Mouse (Mus musculus): ENCODE measurements at regions not wholly inside any gene's neighbourhood (a gene's known extent, or its start where the extent isn't known, plus 50 kb on each side); places are given as distances from the start of the nearest gene placed in this dataset.
"Not testable (repeated sequence)": the region's sequence is repeated elsewhere in the genome, so short reads cannot be mapped to it uniquely, and the experiment has no call there.

GRCm38 (mm10) chr9:98091105-98091504 is 58.1 kb upstream of the Clstn2 start:
- CTCF ChIA-PET = no interaction called here
- POLR2A ChIA-PET = no interaction called here

DNA sequence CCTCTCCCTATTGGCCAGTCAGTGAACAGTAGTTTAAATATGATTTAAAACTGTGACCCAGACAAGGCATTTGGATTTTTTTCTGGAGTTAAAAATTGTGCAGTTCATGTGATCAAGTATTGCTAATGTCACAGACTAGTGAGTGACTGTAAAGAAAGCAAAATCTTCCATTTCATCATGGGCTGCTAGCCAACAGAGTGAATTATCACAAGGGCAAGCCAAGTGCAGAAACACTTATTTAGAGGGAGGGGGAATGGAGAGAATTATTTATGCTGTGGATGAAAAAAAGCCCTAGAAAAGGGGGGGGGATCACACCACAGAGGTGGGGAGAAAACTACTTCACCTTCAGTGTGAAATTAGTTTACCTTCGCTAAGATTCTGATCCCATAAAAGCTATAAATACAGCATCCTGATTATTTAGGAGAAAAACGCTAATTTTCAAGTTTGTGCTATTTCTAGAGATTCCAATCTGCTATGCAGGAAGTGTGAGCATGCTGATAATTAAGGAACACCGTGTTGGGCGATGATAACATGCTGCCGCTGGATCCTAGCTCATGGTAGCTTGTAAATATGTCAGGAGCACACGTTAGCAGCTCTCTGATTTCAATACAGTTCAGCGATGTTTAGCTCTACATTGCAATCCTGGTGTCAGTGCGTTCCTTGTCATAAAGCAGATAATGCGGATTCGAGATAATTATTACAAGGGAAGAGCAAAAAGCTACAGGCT is 62.2 kb upstream of the Clstn2 start:
- ChIA-PET CTCF (no interaction called here), POLR2A (no interaction called here)

DNA sequence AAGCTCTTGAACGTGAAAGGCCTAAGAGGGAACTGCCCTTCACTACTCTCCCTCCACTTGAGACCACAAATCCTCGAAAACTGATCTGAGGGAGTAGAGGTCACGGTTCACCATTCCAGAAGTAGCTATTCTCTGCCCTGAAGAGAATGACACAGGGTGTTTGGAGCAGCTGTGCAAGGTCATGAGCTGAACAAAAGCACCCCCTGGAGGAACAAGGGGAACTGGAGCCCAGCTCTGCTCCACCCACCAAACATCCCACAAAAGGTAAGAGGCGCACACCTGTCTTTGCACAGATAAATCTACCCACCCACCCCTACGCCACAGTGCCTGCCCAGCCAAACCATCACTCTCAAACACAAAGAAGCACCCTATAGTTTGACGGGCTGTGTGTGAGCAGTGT is 90.4 kb upstream of the Clstn2 start:
- POLR2A ChIA-PET = interaction anchor here in 1 of 4 experiments (0.6 kb wide), 1 partner anchor 363 kb away, joined by 3 read pairs; no protein-coding TSS in a partner anchor
- CTCF ChIA-PET = interaction anchor here in 3 of 4 experiments (0.5 to 0.9 kb wide), 5 partner anchors 17 to 950 kb away, joined by 3 to 4 read pairs (median 3); no protein-coding TSS in a partner anchor

GRCm38 (mm10) chr9:98129596-98129995 is 96.6 kb upstream of the Clstn2 start:
- ChIA-PET POLR2A (no interaction called here), CTCF (no interaction called here)

- ChIA-PET CTCF (no interaction called here), POLR2A (interaction anchor here in 1 of 4 experiments (0.6 kb wide), 1 partner anchor 166 kb away, joined by 3 read pairs; no protein-coding TSS in a partner anchor)
These were observed 97.9 kb upstream of the Clstn2 start for GRCm38 (mm10) chr9:98130849-98131248.

DNA sequence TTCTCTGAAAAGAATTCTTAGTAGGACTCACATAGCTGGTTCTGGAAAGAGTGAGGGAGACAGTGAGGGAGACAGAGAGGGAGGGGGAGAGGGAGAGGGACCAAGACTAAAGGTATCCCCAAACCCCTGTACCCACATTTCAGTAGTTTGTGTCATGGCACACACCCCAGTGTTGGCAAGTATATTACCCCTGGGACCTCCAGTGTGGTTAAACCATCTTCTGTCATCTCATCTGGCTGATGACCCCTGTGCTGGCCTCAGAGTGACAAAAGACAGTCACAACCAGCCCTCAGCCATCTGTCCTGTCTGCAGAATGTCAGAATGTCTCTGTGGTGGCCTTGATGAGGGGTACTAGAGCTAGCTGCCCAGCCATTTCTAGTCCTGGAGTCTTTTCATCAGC is 107.6 kb upstream of the Clstn2 start:
- ChIA-PET POLR2A (interaction anchor here in 1 of 4 experiments (0.5 kb wide), 1 partner anchor 718 kb away, joined by 3 read pairs; no protein-coding TSS in a partner anchor), CTCF (no interaction called here)

- ChIA-PET POLR2A (no interaction called here), CTCF (no interaction called here)
These were observed 109.1 kb upstream of the Clstn2 start for GRCm38 (mm10) chr9:98142121-98142520.

DNA sequence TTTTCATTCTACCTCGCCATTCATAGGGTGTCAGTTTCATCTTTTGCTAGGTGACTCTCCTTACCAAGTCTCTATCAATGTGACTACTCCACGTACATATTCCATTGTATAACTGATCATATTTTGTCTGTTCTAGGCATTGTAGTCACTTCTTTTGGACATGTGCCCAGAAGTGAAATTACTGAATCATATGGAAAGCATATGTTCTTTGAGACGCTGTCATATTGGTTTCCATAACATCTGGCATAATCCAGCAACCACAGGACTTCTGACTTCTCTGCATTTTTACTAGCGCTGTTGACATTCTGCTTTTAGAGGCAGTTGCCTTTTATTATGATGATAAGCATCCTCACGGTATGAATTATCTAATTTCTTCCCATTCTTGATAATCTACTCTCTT is 113.9 kb upstream of the Clstn2 start:
- ChIA-PET CTCF (no interaction called here), POLR2A (no interaction called here)

GRCm38 (mm10) chr9:98158421-98158820 is 125.4 kb upstream of the Clstn2 start:
- ChIA-PET CTCF (no interaction called here), POLR2A (no interaction called here)

DNA sequence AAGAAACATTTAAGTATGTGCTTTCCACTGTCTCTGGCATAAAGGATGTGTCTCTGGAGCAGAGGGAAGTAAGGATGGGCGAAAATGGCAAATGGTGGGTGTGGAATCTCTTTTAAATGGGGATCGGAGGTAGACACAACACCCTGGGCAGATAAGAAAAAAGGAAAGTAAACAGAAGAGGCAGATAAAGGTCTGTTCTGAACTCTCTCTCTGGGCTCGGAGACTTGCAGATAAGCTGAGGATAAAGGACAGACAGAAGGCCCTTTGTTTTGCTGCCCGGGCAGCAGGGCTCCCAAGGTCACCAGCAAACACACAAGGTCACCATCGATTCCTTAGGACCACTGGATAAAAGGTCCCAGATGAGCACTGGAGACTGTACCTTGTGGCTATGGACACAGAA is 122.7 kb upstream of the Nmnat3 start:
- CTCF ChIA-PET = no interaction called here
- POLR2A ChIA-PET = interaction anchor here in 1 of 4 experiments (0.6 kb wide), 1 partner anchor 372 kb away, joined by 3 read pairs; no protein-coding TSS in a partner anchor

GRCm38 (mm10) chr9:98174056-98174455 is 113.2 kb upstream of the Nmnat3 start:
- CTCF ChIA-PET = no interaction called here
- POLR2A ChIA-PET = interaction anchor here in 1 of 4 experiments (1.0 kb wide), 1 partner anchor 14 kb away, joined by 4 read pairs; no protein-coding TSS in a partner anchor

GRCm38 (mm10) chr9:98176701-98177380 is 110.4 kb upstream of the Nmnat3 start:
- ChIA-PET CTCF (no interaction called here), POLR2A (no interaction called here)

GRCm38 (mm10) chr9:98180766-98181165 is 106.5 kb upstream of the Nmnat3 start:
- ChIA-PET CTCF (no interaction called here), POLR2A (no interaction called here)

DNA sequence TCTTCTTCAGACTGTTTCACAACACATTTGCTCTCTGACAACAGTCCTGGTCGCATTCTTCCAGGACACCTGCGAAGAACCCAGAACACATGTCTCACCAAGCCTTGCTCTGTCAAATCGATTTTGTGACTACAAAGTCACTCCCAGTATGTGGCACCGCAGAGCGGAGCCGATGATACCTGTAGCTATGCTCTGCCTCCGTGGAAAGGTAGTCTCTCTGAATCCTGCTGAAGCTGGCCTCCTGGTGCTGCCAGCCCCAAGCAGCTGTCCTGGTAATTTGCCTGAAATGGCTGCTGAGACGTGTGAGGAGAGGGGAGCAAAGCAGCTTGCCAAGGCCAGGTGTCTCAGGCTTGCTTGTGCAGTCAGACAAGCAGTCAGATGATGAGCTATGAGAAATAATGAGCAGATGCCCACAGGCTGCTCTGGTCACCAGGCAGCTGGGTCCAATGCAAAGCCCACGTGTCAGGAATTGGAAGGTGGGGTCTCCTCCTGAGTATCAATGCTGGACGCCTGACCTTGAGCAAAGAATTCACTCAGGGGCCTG is 100.4 kb upstream of the Nmnat3 start:
- CTCF ChIA-PET = interaction anchor here in 1 of 4 experiments (0.6 kb wide), 1 partner anchor 815 kb away, joined by 3 read pairs; no protein-coding TSS in a partner anchor
- POLR2A ChIA-PET = no interaction called here

DNA sequence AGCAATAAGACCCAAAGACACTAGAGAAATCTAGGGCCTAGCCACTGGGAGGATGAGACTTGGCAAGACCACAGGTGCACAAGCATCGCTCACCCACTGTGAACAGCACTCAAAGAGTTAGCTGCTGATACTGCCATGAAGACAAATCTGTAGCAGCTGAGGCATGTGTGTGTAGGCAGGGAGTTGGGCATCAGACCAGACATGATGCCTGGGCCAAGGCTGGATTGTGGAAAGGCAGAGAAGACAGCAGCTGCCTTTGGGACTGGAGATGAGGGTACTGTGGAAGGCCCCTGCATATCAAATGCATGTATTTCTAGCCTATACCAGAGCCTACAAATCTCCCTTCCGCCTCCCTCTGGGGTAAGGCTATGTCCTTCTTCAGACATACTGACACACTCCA is 92.9 kb upstream of the Nmnat3 start:
- ChIA-PET CTCF (no interaction called here), POLR2A (no interaction called here)

GRCm38 (mm10) chr9:98218824-98219223 is 68.4 kb upstream of the Nmnat3 start:
- ChIA-PET CTCF (no interaction called here), POLR2A (no interaction called here)

DNA sequence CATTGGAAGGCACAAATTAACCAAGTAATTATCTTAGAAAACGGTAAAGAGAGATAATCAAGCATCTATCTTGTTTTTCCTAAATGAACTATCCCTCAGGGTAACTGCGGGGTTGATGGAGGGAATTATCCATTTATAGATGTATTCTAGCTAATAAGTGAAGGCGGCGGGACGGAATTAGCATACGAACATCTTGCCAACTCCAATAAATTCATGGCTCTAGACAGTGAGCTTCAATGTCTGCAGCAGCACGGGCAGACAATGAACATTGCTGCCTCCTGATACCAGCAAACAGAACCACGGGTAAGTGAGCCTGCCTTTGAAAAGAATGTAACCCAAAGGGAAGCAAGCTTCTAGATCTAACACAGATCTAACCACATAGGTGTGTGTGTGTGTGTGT is 66.9 kb upstream of the Nmnat3 start:
- CTCF ChIA-PET = no interaction called here
- POLR2A ChIA-PET = no interaction called here

GRCm38 (mm10) chr9:98221766-98222165 is 65.5 kb upstream of the Nmnat3 start:
- ChIA-PET POLR2A (no interaction called here), CTCF (interaction anchor here in 1 of 4 experiments (0.7 kb wide), 1 partner anchor 290 kb away, joined by 4 read pairs; no protein-coding TSS in a partner anchor)

DNA sequence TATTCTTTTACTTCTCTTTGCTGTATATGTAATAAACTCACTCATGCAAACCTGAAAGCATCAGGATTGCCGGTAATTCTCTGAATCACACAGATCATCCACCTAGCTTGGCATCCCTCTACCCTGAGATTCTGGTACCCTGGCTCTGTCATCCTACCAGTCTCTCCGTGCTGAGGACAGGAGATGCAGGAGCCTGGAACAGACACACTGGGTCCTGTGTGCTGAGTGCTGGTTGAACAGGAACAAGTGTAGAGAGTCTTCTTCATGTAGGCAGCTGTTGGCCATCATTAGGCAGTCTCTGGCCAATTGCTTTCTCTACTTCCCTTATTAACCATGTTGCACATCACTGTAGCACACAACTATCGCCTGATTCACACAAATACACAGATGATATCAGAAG is 59.0 kb upstream of the Nmnat3 start:
- ChIA-PET POLR2A (no interaction called here), CTCF (no interaction called here)

DNA sequence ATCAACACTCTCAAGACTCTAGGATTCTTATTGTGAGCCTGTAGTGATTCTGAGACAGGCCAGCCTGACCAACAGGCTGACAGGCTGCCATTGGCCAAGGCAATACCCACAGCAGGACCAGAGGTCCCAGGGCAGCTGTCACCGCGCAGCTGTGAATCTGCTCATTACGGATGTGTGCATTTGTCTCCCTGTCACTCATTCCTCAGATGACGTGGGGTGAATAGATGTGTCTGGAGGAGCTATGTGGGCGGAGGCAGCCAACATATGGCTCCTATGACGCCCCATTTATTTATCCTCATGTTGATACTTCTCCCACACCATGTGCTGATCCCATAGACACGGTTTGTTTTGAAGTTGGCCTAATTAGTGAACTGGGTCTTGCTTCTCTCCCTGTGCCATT is 58.3 kb upstream of the Nmnat3 start:
- ChIA-PET CTCF (no interaction called here), POLR2A (no interaction called here)

DNA sequence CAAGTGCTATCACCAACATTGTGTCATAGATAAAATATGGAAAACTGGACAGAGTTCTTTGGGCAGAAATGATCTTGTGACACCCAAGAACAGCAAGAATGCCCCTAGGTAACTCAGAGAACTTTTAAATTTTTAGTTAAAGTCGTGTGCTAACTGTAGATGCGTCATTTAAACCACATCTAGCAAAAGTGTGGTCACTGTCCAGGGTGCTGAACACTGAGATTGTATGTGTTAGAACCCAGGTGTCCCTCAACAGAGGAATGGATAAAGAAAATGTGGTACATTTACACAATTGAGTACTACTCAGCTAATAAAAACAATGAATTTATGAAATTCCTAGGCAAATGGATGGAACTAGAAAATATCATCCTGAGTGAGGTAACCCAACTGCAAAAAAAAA is 52.5 kb upstream of the Nmnat3 start:
- CTCF ChIA-PET, POLR2A ChIA-PET: not testable (repeated sequence)
